Mouse (Mus musculus): Measurements from ENCODE around the gene Slc27a5. TPM values are rescaled to one million over a fixed set of nuclear protein-coding genes. Genes with fewer than 3 reads are reported as not detected.
A peak's percentile ranks its signal among the peaks of the same experiment; 100 is the strongest.

Slc27a5 gene
- total RNA-seq, 2 experiments from 2014 or later: not detected

DNA sequence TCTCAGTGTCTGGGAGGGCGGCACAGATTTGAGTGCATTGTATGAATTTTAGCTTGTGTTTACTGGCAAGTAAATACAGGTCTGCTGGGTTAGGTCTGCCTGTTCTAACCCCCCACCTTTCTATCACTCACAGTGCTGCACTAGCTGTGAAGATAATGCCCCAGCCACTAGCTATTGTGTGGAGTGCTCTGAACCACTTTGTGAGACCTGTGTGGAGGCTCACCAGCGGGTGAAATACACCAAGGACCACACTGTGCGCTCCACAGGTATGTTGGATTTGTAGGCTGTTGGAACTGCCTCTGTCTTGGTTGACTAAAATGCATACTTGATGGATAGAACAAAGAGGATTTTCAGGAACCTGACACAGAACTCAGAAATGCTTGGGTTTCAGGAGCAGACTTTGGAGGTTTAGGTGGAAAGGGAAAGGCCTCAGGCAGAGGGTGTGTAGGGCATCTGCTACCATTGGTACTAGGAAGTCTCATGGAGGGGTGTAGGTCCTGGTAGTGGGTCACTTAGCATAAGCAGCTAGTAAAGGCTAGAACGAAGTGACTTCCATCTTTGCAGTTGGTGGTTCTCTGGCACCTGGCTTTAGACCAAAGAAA lies 27.6 kb upstream of the Slc27a5 start:
- ATAC-seq (replicated peaks; ENCODE audit: low FRiP score, poor library complexity, severe bottlenecking): no peak

DNA sequence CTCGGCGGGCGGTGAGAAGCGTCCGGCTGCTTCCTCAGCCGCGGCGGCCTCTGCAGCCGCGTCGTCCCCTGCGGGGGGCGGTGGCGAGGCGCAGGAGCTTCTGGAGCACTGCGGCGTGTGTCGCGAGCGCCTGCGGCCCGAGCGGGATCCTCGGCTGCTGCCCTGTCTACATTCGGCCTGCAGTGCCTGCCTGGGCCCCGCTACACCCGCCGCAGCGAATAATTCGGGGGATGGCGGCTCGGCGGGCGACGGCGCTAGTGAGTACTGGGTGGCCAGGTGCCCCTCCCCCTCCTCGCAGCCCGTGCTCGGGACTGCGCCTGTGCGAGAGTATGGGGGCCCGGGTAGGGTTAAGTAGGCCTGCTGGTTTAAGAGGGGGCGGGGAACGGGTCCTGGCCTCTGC lies 26.8 kb upstream of the Slc27a5 start:
- 0 out of 2 replicates have a peak, but pooled peaks have one; percentile 18 for ATAC-seq (replicated peaks; ENCODE audit: low FRiP score, poor library complexity, severe bottlenecking)

DNA sequence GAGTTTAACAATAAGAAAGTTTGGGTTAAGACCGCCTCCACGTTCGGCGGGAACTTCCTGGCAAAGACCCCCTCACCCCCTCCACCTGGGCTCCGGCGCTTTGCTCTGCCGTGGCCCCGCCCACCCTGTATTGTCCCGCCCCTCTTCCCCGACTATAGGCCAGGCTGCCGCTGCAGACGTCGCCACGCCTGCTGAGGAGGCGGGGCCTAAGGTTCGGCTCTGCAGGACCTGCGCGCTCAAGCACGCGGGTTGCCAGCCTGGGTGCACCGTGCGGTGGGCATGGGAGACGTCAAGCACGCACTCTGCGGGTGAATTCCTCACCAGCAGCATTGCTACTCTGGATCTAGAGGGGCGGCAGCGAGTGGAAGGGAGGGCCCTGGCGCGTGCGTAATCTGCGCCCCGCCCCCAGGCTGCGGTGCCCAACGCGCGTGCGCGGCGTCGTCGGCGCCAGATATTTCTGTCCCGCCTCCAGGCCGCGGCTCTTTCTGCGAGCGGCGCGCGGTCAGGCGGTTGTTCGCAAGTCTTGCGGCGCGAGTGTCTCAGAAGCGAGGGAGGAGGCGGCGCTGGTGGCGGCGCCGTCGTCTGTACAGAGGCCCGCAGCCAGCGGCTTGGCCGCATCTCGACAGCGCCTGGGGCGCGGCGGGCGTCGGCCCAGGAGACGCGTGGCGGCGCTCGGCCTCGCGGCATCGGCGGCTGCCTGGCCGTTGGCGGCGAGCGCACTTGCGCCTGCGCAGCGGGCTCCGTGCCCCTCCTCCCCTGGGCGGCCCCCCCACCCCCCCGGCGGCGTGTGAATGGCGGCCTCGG lies 26.1 kb upstream of the Slc27a5 start:
- peak; percentile 90 for ATAC-seq (replicated peaks; ENCODE audit: low FRiP score, poor library complexity, severe bottlenecking)

DNA sequence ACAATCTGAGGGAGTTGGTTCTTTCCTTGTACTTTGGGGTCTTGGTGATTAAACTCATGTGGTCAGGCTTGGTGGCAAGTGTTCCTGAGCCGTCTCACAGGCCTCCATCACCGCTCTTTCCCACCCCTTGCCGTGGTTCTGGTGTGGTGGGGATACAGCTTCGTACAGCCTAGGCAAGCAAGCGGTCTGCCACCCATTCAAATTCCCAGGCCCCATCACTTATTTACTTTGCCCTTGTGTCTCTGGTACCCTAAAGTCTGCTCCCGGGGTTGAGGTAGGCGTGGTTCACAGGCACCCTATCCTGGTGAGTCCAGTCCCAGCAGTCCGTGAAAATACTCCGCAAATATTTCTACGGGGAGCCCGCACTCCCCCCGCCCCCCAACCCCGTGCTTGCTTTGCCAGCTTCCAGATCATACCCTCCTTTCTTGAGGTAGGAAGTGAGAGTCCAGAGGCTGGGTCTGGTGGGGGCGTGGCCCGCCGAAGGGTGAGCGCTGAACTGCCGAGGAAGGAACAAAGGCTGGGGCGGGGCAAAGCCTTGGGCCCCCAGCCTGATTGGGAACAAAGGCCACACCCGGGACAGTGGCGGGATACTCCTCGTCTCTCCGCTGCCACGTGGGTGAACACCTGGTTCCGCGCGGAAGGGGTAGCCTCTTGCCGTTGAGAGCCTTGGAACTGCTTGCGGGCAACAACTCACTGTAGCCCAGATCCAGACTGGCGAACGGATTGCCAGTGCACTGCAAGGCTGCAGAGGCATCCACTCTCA lies 25.0 kb upstream of the Slc27a5 start:
- ATAC-seq (replicated peaks; ENCODE audit: low FRiP score, poor library complexity, severe bottlenecking): 0 out of 2 replicates have a peak, but pooled peaks have one; percentile 7

DNA sequence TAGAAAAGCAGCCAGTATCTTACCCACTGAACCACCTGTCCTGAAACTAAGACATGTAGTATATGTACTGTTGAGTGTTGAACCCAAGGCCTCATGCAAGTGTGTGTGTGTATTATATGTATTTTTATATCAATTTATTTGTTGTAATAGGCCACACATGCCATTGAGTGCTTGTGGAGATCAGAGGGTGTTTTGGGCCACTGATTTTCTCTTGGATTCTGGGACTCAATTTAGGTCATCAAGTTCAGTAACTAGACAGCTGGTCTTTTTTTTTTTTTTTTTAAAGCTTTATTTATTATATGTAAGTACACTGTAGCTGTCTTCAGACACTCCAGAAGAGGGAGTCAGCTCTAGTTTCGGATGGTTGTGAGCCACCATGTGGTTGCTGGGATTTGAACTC lies 17.2 kb upstream of the Slc27a5 start:
- ATAC-seq (replicated peaks; ENCODE audit: low FRiP score, poor library complexity, severe bottlenecking): no peak

DNA sequence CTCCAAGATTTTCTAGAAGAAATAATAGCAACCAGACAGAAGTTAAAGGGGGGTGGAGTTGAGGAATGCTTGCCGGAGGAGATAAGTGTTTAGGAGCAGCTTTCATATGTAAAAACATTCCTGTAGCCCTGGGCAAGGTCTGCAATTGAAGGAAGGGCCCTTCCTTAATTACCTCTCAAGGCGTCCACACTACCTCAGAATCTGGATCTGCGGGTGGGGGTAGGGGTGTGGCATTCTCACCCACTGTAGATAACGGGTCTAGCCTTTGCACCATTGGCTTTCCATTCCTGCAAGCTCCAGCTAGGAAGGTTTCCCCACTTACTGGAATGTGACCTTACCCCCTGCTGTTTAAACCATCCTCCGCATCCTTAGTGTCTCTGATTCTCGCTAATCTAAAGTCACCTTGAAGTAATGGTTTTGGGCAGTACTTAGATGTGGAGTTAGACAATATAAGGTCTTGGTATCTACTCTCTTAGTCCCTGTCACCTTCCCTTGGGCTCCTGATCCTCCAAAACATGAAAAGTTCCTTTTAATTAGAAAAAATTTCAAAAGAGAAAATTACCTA lies 16.4 kb upstream of the Slc27a5 start:
- ATAC-seq (replicated peaks; ENCODE audit: low FRiP score, poor library complexity, severe bottlenecking): no peak

DNA sequence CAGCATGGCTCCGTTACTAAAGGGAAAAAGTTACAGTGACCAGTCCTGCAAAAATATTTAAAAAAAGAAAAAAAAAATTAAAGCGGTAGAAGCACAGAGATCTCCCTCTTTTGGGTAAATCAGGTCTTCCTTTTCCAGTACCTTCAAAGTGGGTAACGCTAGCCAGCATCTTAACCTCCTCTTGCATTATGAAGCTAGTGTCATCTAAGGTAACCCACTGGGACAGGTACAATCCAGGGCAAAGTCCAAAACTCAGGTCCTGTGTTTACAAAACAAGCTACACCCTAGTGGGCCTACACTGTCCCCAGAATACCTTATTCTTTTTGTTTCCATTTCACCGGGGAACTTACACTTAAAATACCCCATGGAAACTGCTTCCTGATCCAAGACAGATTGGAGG lies 15.7 kb upstream of the Slc27a5 start:
- no peak for ATAC-seq (replicated peaks; ENCODE audit: low FRiP score, poor library complexity, severe bottlenecking)

DNA sequence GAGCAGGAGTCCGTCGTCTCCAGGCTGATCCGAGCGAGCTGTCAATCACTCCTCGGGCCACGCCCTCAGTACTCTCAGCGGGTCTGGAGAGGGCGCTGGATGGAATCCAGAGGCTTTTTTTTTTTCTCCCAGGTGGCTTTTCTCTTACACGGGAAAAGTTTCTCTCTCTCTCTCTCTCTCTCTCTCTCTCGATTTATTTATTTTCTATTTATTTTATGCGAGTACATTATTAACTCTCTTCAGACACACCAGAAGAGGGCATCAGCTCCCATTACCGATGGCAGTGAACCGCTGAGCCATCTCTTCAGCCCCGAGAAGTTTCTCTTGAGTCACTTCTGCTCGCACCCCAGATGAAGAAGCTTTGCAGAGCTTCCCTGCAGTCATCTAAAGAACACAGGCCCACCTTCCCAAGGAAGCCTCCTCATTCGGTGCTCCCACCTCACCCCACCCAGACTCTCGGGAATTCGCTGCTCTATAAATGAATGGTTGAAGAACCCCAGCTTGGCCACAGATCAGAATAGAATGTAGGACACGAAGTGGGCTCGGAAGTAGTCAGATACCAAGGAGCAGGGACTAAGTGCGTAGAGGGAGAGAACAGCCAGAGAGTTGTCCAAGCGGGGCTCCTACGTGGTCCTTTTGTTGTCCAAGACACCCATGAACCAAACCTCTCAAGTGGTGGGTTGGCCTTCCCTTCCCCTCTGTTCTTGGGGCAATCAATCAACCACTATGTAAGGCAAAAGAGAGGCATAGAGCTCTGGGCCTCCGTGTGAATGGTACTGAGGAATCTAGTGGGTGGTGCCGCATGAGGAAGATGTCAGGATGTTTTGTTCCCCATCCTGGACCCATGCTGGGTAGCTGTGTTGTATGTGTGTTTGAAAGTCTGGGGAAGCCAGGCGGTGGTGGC lies 12.3 kb upstream of the Slc27a5 start, which contains the start of gene Zbtb45:
Gene Zbtb45 (minus strand): TSS at position 30 of the 904 bp plus-strand sequence.
- ATAC-seq (replicated peaks; ENCODE audit: low FRiP score, poor library complexity, severe bottlenecking): peak; percentile 84

DNA sequence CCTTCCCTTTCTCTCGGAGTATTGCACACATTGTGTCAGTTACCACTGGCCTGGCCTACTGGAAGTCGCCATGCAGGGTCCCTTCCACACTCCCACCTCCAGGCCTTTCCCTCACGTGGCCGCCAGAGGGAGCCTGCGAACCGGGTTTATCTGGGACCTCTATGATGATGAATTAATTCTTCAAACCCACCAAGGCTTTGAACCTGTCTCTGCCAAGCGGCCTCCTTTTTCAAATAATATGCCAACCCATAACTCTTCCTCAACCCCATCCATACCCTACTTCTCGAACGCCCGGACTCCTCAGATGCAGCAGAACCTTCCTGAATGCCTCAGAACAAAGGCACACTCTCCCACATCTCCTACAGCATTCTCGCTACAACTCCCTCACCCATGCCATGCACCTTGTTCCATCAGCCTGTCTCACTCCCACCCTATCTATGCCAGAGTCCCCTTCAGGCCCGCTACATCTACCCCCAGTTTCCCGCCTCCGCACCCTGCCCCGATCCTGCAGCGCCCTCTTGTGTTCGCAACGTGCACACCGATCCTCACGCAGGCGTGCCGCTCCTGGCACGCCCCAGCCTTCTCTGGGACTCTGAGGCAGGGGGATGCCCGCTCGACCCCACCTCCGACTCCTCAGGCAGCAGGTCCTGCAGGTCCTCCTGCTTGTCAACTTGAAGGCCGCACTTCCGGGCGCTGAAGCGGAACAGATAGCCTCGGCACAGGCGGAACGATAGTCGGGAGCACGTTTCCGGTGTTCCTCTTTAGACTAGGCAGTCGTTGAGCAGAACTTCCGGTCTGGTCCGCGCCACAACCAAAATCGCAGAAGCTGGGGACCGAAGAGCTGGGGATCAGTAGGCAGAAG lies 11.4 kb upstream of the Slc27a5 start:
- ATAC-seq (replicated peaks; ENCODE audit: low FRiP score, poor library complexity, severe bottlenecking): peak; percentile 91

DNA sequence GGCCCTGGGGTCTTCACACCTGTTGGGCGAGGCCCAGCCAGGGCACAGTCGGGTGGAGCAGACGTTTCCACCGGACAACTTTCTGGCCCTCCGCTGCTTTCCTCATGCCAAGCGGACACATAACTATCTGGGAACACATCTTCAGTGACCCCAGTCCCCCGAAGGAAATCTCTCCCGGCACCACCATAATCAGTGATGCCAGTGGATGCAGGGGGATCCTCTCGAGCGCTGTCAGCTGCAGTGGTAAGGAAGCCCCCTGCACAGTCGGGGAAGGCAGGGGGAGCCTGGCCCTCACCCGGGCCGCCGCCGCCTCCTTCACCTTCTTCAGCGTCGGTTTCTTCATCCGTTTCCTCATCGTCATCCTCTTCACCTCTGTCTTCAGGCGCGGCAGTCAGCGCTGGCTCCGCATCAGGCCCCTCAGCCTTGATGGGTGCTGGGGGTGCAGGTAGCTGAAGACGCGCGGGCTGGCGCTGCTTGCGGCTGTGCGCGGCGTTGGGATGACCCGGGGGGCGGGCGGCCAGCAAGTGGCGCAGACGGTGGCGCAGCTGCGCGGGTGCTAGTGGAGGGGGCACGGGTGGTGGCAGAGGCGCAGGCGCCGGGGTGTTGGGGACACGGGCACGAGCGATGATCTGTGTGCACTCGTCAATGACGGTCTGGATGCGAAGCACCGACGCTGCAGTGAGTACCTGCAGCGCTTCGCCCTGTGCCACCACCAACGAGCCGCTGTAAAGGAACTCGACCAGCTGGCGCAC lies 9.5 kb upstream of the Slc27a5 start:
- no peak for ATAC-seq (replicated peaks; ENCODE audit: low FRiP score, poor library complexity, severe bottlenecking)

DNA sequence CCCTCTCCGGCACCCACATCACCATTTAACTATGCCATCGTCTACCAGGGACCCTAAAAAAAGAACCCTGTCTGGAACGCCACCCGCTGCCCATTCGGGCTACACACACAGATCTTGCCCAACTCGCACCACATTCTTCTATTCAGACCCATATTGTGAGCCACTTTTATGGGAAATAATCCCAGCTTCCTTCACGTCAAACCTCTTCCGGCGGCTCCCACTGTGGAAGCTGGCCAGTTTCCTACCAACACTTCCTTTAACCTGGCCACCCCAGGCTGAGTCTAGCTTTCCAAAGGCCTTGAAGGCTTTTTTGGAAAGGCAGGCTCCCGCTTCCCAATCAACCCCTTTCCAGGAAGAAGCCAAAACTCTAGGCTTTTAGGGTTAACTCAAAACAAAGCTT lies 8.5 kb upstream of the Slc27a5 start:
- ATAC-seq (replicated peaks; ENCODE audit: low FRiP score, poor library complexity, severe bottlenecking): no peak

DNA sequence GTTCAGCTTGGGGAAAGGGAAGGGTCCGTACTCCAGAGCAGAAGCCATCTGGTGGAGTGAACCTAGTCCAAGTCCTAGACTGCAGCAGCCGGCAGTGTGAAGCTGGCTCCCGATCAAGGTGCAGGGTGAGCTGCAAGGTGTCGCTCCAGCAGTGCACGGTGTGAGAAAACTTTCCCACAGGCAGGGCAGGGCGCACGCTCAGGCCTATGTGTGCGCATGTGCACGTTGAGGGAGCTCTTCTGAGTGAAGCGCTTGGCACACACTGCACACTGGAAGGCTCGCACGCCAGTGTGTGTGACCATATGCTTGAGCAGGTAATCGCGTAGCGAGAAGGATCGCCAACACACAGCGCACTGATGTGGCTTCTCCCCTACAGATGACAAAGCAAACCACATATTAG lies 8.0 kb upstream of the Slc27a5 start:
- no peak for ATAC-seq (replicated peaks; ENCODE audit: low FRiP score, poor library complexity, severe bottlenecking)

DNA sequence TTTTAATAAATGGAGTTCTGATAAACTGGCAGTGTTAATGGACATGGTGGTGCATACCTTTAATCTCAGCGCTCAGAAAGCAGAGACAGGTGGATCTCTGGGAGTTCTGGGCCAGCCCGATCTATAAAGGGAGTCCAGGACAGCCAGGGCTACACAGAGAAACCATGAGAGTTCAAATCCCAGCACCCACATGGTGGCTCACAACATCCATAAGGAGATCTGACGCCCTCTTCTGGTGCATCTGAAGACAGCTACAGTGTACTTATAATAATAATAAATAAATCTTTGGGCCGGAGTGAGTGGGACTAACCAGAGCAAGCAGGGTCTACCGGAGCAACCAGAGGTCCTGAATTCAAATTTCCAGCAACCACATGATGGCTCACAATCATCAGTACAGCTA lies 5.4 kb upstream of the Slc27a5 start:
- no peak for ATAC-seq (replicated peaks; ENCODE audit: low FRiP score, poor library complexity, severe bottlenecking)

DNA sequence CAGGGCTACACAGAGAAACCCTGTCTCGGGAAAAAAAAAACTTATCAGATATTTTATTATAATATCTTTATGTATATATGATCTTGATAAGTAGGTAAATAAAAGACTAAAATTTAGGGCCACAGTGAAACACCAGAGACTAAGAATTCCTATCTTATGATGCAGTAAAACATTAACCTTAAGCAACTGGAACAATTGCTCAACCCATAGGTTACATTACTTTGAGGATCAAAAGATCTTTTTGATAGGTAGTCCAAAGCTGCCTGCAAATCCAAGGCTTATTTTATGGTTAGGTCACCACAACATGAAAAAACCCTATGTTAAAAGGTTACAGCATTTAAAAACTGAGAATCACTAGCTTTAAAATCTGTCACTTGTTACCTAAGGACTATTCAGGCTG lies 3.6 kb upstream of the Slc27a5 start:
- no peak for ATAC-seq (replicated peaks; ENCODE audit: low FRiP score, poor library complexity, severe bottlenecking)

DNA sequence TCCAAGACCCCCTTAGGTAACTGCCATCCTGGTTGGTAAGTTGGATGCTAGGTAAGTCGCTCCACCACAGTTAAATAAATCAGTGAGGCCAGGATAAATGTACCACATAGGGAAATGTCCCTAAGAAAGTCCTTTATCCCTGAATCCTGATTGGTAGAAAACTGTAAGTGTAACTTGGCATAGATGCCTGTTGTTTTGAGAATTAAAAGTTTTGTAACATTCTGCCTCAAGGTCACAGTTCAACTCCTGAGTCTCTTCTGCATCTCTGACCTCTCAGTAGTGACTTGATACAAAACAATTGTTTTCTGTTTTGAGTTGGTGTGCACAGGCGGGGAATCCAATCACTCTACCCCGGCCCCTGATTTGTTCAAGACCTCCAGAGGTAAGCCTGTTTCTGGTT lies 859 bp upstream of the Slc27a5 start, which contains the start of gene Trim28:
Gene Trim28 (plus strand): TSS at position 264 of the 400 bp plus-strand sequence.
- ATAC-seq (replicated peaks; ENCODE audit: low FRiP score, poor library complexity, severe bottlenecking): no peak

DNA sequence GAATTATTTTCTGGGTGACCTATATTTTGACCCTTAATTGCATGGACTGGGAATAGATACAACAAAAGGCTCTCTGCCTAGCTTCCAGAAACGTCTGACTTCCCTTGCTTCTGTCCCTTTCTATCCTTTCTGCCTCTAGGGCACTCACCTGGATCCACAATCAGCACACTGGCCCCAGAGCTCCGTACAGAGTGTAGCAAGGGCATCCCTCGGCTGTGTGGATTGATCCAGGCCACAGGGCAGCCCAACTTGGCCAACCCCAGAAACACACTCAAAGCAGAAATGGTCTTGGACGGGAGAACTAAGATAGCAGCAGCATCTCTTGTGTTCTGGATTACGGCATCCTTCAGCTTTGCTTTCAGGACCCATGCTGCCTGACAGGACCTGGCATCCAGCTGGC lies 762 bp downstream of the Slc27a5 start:
- ATAC-seq (replicated peaks; ENCODE audit: low FRiP score, poor library complexity, severe bottlenecking): no peak

DNA sequence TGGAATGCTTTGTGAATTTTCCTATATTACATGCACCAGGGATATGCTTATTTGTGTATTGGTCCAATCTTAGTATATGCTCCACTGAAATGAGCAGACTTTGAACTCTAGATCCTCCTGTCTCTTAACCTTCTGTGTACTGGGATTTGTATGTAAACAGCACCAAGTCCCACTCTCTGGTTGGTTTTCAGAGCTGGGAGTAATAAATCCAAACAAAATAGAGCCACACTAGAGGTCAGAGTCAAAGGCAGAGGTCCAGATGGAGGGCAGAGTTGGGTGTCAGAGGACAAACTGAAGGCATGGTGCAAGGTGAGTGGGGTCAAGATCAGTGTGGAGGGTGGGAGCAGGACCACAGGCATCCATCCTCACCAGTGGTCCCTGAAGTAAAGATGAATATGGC lies 2.1 kb downstream of the Slc27a5 start:
- no peak for ATAC-seq (replicated peaks; ENCODE audit: low FRiP score, poor library complexity, severe bottlenecking)

DNA sequence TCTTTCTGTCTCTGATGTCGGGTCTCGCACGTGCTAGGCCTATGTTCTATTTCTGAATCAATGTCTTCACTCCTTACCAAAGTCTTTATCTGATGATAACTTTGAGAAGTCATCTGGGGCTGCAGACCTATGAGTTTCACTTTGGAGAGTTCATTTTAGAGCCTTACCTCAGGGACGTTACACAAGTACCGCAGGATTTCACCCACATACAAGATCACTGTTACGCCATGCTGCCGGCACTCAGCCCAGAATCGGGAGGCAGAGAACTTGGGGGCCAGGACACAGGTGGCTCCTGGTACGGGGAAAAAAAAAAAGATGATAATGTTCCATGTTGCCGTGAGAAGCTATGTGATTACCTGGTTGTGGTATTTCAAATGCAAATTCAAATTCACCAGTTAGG lies 4.8 kb downstream of the Slc27a5 start:
- no peak for ATAC-seq (replicated peaks; ENCODE audit: low FRiP score, poor library complexity, severe bottlenecking)
